Mouse (Mus musculus) hindbrain, embryonic 11.5 days (tissue): ENCODE data around the gene Lpo. TPM values are rescaled to one million over a fixed set of nuclear protein-coding genes. Genes with fewer than 3 reads are reported as not detected.

ENCODE experiments used
- ATAC-seq: fragments of 200-750 bp; cut with Nextera tagmentation; 2 replicates; pipeline ENCODE4 v1.8.0; 2017; ENCODE audit warnings: mild to moderate bottlenecking, moderate TSS enrichment, moderate library complexity; ENCODE audit not compliant: low FRiP score
- DNase-seq: peaks from one replicate; pipeline ENCODE4 v3.0.0-alpha.2; 2015; ENCODE audit warnings: low spot score
- H3K27ac ChIP-seq: fragments of 300-500 bp; sonication (generic); 2 replicates; pipeline ENCODE4 v1.5.1; 2014; ENCODE audit warnings: mild to moderate bottlenecking, low read depth, low read length
- H3K27me3 ChIP-seq: fragments of 300-500 bp; sonication (generic); 2 replicates; pipeline ENCODE4 v1.6.1; 2014; ENCODE audit warnings: mild to moderate bottlenecking, low read length, moderate library complexity, mixed read lengths; ENCODE audit not compliant: control insufficient read depth, insufficient read depth
- H3K36me3 ChIP-seq: fragments of 300-500 bp; sonication (generic); 2 replicates; pipeline ENCODE4 v1.6.1; 2014; ENCODE audit warnings: mild to moderate bottlenecking, low read length, moderate library complexity, mixed read lengths; ENCODE audit not compliant: control insufficient read depth, insufficient read depth
- H3K4me1 ChIP-seq: fragments of 300-500 bp; sonication (generic); replicated peaks from 2 replicates; pipeline ENCODE4 v1.6.1; 2014; ENCODE audit warnings: low read length, mixed read lengths; ENCODE audit not compliant: control insufficient read depth, insufficient read depth
- H3K4me2 ChIP-seq: fragments of 300-500 bp; sonication (generic); replicated peaks from 2 replicates; pipeline ENCODE4 v1.6.1; 2014; ENCODE audit warnings: mild to moderate bottlenecking, low read depth, low read length
- H3K4me3 ChIP-seq: fragments of 300-500 bp; sonication (generic); 2 replicates; pipeline ENCODE4 v1.5.1; 2014; ENCODE audit warnings: low read depth, low read length
- H3K9ac ChIP-seq: fragments of 300-500 bp; sonication (generic); 2 replicates; pipeline ENCODE4 v1.6.1; 2014; ENCODE audit warnings: low read depth, low read length
- H3K9me3 ChIP-seq: fragments of 300-500 bp; sonication (generic); 2 replicates; pipeline ENCODE4 v1.6.1; 2016; ENCODE audit warnings: low read length; ENCODE audit not compliant: control insufficient read depth
- WGBS: fragments of 180-500 bp; shearing (Covaris S2); extraction: QIAGEN DNeasy Blood & Tissue Kit; methylation state at CpG from one replicate; pipeline ENCODE4 v1.1.7; 2014; 5-methylcytosine and 5-hydroxymethylcytosine counted together
- microRNA counts: library from miRNA; unstranded; fragments of <30 nt; microRNA quantifications from one replicate; lab custom pipeline; 2015
- polyA plus RNA-seq: library from polyadenylated mRNA; unstranded; fragments of >200 nt; fragmentation: Nextera tagmentation; extraction: Ambion mirVana; gene quantifications from 2 replicates; pipeline ENCODE4 v1.2.1, GENCODE M21; 2014

Gene Lpo
- polyA plus RNA-seq, 1 experiment from 2014 or later: 0.73 TPM

DNA sequence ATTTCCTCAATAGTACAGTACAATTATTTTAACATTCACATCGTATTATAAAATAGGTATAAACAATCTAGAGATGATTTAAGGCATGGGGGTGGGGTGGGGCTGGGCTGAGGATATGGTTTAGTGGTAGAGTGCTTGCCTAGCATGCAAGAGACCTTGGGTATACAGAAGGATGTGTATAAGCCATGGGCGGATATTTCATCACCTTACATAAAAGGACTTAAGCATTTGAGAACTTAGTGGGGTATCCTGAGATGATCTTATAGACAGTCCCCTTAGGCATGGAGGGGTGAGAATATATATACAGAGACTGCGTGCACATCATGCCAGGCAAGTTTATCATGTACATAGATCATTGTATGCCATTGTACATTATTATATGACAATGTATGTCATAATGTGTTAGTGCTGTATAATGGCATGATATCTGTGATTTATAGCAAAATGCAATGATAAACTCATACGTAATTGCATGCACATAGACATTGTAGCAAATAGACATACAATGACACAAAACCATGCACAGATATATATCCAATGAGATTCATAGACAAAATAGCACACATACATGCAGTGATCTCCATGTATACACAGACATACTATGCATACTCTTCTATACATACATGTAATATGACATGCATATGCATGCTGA is 69.0 kb downstream of the Lpo start:
- WGBS: 76% methylated on average over 4 of the region's 4 CpGs
- Histone ChIP-seq H3K27ac (no peak overlapping the region), H3K36me3 (no peaks in the 10 kb centered on the region), H3K4me2 (no peak overlapping the region), H3K4me3 (no peak overlapping the region), H3K4me1 (peaks cover 6% of the 10 kb centered on the region), H3K27me3 (peaks cover 33% of the 10 kb centered on the region), H3K9me3 (no peaks in the 10 kb centered on the region), H3K9ac (no peak overlapping the region)
- ATAC-seq: no peak
- DNase-seq: no peak

DNA sequence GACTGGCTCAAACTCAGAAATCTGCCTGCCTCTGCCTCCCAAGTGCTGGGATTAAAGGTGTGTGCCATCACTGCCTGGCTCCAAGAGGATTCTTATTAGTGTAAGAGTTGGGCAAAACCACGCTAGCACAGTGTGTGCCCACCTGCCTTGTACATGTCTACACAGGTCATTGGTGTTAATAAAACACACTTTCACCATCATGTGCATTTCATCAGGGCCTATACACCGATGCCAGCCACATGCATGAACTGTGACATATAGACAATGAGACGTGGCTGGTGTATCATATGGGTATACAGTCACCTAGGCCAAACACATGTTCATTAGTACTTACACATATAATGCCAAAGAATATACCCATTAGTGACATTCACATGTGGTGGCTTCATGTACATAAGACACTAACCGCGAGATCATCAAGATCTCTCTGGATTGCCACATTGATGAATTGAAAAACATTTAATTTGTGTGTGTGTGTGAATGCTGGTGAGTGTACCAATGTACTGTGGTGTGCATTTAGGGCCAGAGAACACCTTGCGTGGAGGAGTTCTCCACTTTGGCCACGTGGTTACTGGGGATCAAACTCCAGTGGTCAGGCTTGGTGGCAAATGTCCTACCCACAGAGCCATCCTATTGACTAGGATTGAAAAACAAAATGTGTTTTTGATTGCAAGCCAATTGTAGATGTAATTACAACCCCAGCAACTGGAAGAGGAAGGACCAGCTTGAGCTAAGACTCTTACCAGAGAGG is 69.8 kb downstream of the Lpo start:
- H3K27me3 ChIP-seq: peaks cover 27% of the 10 kb centered on the region
- 83% methylated on average over 7 of the region's 7 CpGs for WGBS
- H3K36me3 ChIP-seq: no peaks in the 10 kb centered on the region
- no peak overlapping the region for H3K4me3 ChIP-seq
- no peak overlapping the region for H3K4me2 ChIP-seq
- no peak for DNase-seq
- H3K9ac ChIP-seq: no peak overlapping the region
- no peak overlapping the region for H3K27ac ChIP-seq
- H3K4me1 ChIP-seq: peaks cover 2% of the 10 kb centered on the region; the same call in 1 of the 2 replicates
- no peak for ATAC-seq
- H3K9me3 ChIP-seq: no peaks in the 10 kb centered on the region

DNA sequence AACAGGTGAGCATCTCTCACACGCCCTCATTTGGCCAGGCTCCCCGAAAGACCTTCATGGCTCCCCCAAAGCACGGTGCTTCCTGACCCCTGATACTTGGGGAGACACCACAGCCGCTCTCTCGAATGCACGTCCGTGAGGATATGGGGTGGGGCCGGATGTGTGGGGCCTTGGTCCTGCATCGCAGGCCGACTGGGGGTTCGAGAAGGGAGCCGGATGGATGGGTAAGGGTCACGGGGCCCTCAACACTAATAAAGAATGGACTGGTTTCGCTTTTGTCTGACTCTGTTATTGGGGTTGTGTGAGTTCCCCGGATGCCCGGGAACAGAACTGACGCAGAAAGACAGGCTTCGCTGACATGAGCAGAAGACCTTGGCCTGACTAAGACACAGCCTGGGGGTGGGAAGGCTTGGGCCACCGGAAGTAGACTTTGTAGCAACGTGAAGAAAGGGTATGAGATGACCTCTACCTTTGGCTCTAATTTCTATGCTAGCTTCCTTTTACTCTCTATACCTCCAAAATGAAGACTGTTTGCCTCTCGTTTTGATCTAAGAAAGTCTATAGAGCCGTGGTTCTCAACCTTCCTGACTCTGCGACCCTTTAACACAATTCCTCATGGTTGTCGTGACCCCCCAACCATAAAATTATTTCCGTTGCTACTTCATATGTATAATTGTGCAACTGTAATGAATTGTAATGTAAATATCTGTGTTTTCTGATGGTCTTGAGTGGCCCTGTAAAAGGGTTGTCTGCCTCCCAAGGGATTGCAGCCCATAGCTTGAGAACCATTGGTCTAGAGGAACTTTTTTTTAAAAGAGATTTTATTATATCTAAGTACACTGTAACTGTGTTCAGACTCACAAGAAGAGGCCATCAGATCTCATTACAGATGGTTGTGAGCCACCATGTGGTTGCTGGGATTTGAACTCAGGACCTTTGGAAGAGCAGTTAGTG is 70.8 kb downstream of the Lpo start:
- WGBS: 85% methylated on average over 25 of the region's 25 CpGs
- H3K4me2 ChIP-seq: no peak overlapping the region
- H3K4me3 ChIP-seq: no peak overlapping the region
- H3K4me1 ChIP-seq: no peaks in the 10 kb centered on the region
- no peaks in the 10 kb centered on the region for H3K9me3 ChIP-seq
- ATAC-seq (no peak), DNase-seq (no peak)
- H3K36me3 ChIP-seq: no peaks in the 10 kb centered on the region
- no peak overlapping the region for H3K9ac ChIP-seq
- H3K27ac ChIP-seq: no peak overlapping the region
- peaks cover 17% of the 10 kb centered on the region for H3K27me3 ChIP-seq

MicroRNA genes within 50 kb of the gene (microRNA counts, 519-probe panel; counts per million panel counts)
- microRNA mmu-miR-142-3p (lab: Ali Mortazavi, UCI): 4,705 counts per million, percentile 57 among the panel's probes with 10 or more counts
- not detected for microRNA mmu-miR-142-5p (lab: Ali Mortazavi, UCI)

Other genes starting within 250 kb of the Lpo start
- 63.2 and 77.0 TPM in 2 replicates for gene Mtmr4, start 236.1 kb downstream of the Lpo start, polyA plus RNA-seq
- 0.14 and 0.39 TPM in 2 replicates for gene Hsf5, start 211.1 kb downstream of the Lpo start, polyA plus RNA-seq
- gene Rnf43, start 165.6 kb downstream of the Lpo start, polyA plus RNA-seq: 1.1 and 1.5 TPM in 2 replicates
- 162 and 169 TPM in 2 replicates for gene Supt4a, start 90.7 kb downstream of the Lpo start, polyA plus RNA-seq
- gene Tspoap1, start 67.7 kb downstream of the Lpo start, polyA plus RNA-seq: 6.4 and 10.0 TPM in 2 replicates
- gene Mpo, start 34.7 kb downstream of the Lpo start, polyA plus RNA-seq: 2.8 and 5.3 TPM in 2 replicates
- gene Mks1, start 24.9 kb upstream of the Lpo start, polyA plus RNA-seq: 13.2 and 16.2 TPM in 2 replicates
- gene Epx, start 47.2 kb upstream of the Lpo start, polyA plus RNA-seq: 0.07 TPM in 1 of 2 replicates, not detected in the other
- gene Olfr462, start 64.0 kb upstream of the Lpo start, polyA plus RNA-seq: not detected in 2 replicates
- gene Olfr463, start 69.1 kb upstream of the Lpo start, polyA plus RNA-seq: not detected in 2 replicates
- gene Olfr464, start 92.7 kb upstream of the Lpo start, polyA plus RNA-seq: not detected in 2 replicates
- gene Dynll2, start 159.2 kb upstream of the Lpo start, polyA plus RNA-seq: 25.4 and 26.1 TPM in 2 replicates
- gene Srsf1, start 219.1 kb upstream of the Lpo start, polyA plus RNA-seq: 493 and 503 TPM in 2 replicates
- gene Vezf1, start 240.0 kb upstream of the Lpo start, polyA plus RNA-seq: 77.7 and 80.7 TPM in 2 replicates